Mouse (Mus musculus) midbrain, embryonic 14.5 days (tissue): ENCODE results near the gene Ezh1. TPM values are rescaled to one million over a fixed set of nuclear protein-coding genes. Genes with fewer than 3 reads are reported as not detected.

Source experiments
- ATAC-seq: fragments of 200-750 bp; cut with Nextera tagmentation; 2 replicates; pipeline ENCODE4 v1.8.0; 2017; ENCODE audit warnings: moderate number of reproducible peaks, moderate library complexity; ENCODE audit not compliant: low FRiP score, low TSS enrichment
- DNase-seq: peaks from one replicate; pipeline ENCODE4 v3.0.0-alpha.2; 2015
- H3K27ac ChIP-seq: fragments of 300-500 bp; sonication (generic); replicated peaks from 2 replicates; pipeline ENCODE4 v1.5.1; 2014; ENCODE audit warnings: mild to moderate bottlenecking, low read depth, low read length, moderate library complexity
- H3K27me3 ChIP-seq: fragments of 300-500 bp; sonication (generic); 2 replicates; pipeline ENCODE4 v1.6.1; 2014; ENCODE audit warnings: low read length, control low read depth, mixed read lengths; ENCODE audit not compliant: control insufficient read depth, insufficient read depth
- H3K36me3 ChIP-seq: fragments of 300-500 bp; sonication (generic); 2 replicates; pipeline ENCODE4 v1.6.1; 2014; ENCODE audit warnings: low read length, control low read depth; ENCODE audit not compliant: control insufficient read depth, insufficient read depth
- H3K4me1 ChIP-seq: fragments of 300-500 bp; sonication (generic); 2 replicates; pipeline ENCODE4 v1.6.1; 2014; ENCODE audit warnings: mild to moderate bottlenecking, antibody characterized with exemption, low read length, control low read depth; ENCODE audit not compliant: control insufficient read depth, insufficient read depth
- H3K4me2 ChIP-seq: fragments of 300-500 bp; sonication (generic); 2 replicates; pipeline ENCODE4 v1.6.1; 2014; ENCODE audit warnings: mild to moderate bottlenecking, low read length, moderate library complexity
- H3K4me3 ChIP-seq: fragments of 300-500 bp; sonication (generic); replicated peaks from 2 replicates; pipeline ENCODE4 v1.5.1; 2014; ENCODE audit warnings: low read depth, low read length
- H3K9ac ChIP-seq: fragments of 300-500 bp; sonication (generic); replicated peaks from 2 replicates; pipeline ENCODE4 v1.6.1; 2014; ENCODE audit warnings: mild to moderate bottlenecking, low read length, moderate library complexity
- H3K9me3 ChIP-seq: fragments of 300-500 bp; sonication (generic); 2 replicates; pipeline ENCODE4 v1.6.1; 2016; ENCODE audit warnings: low read length, control low read depth, mixed read lengths; ENCODE audit not compliant: control insufficient read depth
- WGBS: fragments of 180-500 bp; shearing (Covaris S2); extraction: QIAGEN DNeasy Blood & Tissue Kit; methylation state at CpG from one replicate; pipeline ENCODE4 v1.1.7; 2014; 5-methylcytosine and 5-hydroxymethylcytosine counted together
- polyA plus RNA-seq: library from polyadenylated mRNA; unstranded; fragments of >200 nt; fragmentation: Nextera tagmentation; extraction: Ambion mirVana; gene quantifications from 2 replicates; pipeline ENCODE4 v1.2.1, GENCODE M21; 2014

Ezh1 gene
- polyA plus RNA-seq, 1 experiment from 2014 or later: 25.1 TPM

- Histone ChIP-seq H3K9me3 (no peaks in the 10 kb centered on the region), H3K9ac (no peak overlapping the region), H3K4me1 (peaks cover 41% of the 10 kb centered on the region), H3K27me3 (peaks cover 41% of the 10 kb centered on the region), H3K4me3 (peak overlapping the region; percentile 36), H3K4me2 (peak overlapping the region; percentile 56), H3K27ac (no peak overlapping the region), H3K36me3 (no peaks in the 10 kb centered on the region)
- no peak for ATAC-seq
- 23% methylated on average over 22 of the region's 22 CpGs for WGBS
- peak; percentile 79 for DNase-seq
Measured at GRCm38 (mm10) chr11:101176933-101177773, 49.1 kb downstream of the Ezh1 start.

GRCm38 (mm10) chr11:101176117-101176691, 50.1 kb downstream of the Ezh1 start:
- peaks cover 47% of the 10 kb centered on the region for H3K4me1 ChIP-seq
- peak overlapping the region; percentile 55; the same call in 1 of the 2 replicates for H3K27ac ChIP-seq
- peak overlapping the region; percentile 49 for H3K9ac ChIP-seq
- WGBS: under 1% methylated on average over 25 of the region's 25 CpGs
- no peak for ATAC-seq
- H3K4me3 ChIP-seq: peak overlapping the region; percentile 36
- H3K27me3 ChIP-seq: peaks cover 41% of the 10 kb centered on the region
- no peaks in the 10 kb centered on the region for H3K36me3 ChIP-seq
- H3K9me3 ChIP-seq: no peaks in the 10 kb centered on the region
- H3K4me2 ChIP-seq: peak overlapping the region; percentile 56
- DNase-seq: peak; percentile 70

- Histone ChIP-seq H3K27ac (no peak overlapping the region), H3K4me1 (peaks cover 48% of the 10 kb centered on the region), H3K27me3 (peaks cover 41% of the 10 kb centered on the region), H3K36me3 (no peaks in the 10 kb centered on the region), H3K9me3 (no peaks in the 10 kb centered on the region), H3K4me3 (peak overlapping the region; percentile 36), H3K9ac (peak overlapping the region; percentile 49), H3K4me2 (peak overlapping the region; percentile 56)
- DNase-seq: peak; percentile 72
- 9% methylated on average over 11 of the region's 11 CpGs for WGBS
- ATAC-seq: no peak
Measured at GRCm38 (mm10) chr11:101175636-101176116, 50.6 kb downstream of the Ezh1 start.

GRCm38 (mm10) chr11:101174851-101175628, 51.2 kb downstream of the Ezh1 start, which contains the start of gene Ccr10:
TSS of gene Ccr10 (minus strand) at chr11:101175443.
- H3K4me3 ChIP-seq: peak within 1 kb of the TSS; percentile 36
- 23% methylated on average over 14 of the region's 14 CpGs for WGBS
- H3K4me1 ChIP-seq: peaks cover 54% of the 10 kb centered on the region
- ATAC-seq (no peak), DNase-seq (peak; percentile 78)
- H3K27me3 ChIP-seq: peaks cover 41% of the 10 kb centered on the region
- peak within 1 kb of the TSS; percentile 49 for H3K9ac ChIP-seq
- peak within 1 kb of the TSS; percentile 56 for H3K4me2 ChIP-seq
- peak within 1 kb of the TSS; percentile 63 for H3K27ac ChIP-seq
- no peaks in the 10 kb centered on the region for H3K9me3 ChIP-seq
- no peaks in the 10 kb centered on the region for H3K36me3 ChIP-seq

- Histone ChIP-seq H3K36me3 (no peaks in the 10 kb centered on the region), H3K4me3 (peak overlapping the region; percentile 25), H3K9me3 (no peaks in the 10 kb centered on the region), H3K27ac (peak overlapping the region; percentile 63), H3K4me2 (peak overlapping the region; percentile 56), H3K9ac (peak overlapping the region; percentile 21; the same call in 1 of the 2 replicates), H3K27me3 (peaks cover 45% of the 10 kb centered on the region), H3K4me1 (peaks cover 61% of the 10 kb centered on the region)
- ATAC-seq: no peak
- DNase-seq: no peak
- WGBS: 35% methylated on average over 9 of the region's 9 CpGs
Measured at GRCm38 (mm10) chr11:101174389-101174745, 51.9 kb downstream of the Ezh1 start.

- peaks cover 50% of the 10 kb centered on the region for H3K27me3 ChIP-seq
- WGBS: under 1% methylated on average over 61 of the region's 61 CpGs
- H3K27ac ChIP-seq: peak overlapping the region; percentile 63
Measured at GRCm38 (mm10) chr11:101173631-101174388, 52.5 kb downstream of the Ezh1 start.

GRCm38 (mm10) chr11:101173112-101173511, 53.2 kb downstream of the Ezh1 start:
- ATAC-seq (no peak), DNase-seq (no peak)
- no peak overlapping the region for H3K9ac ChIP-seq
- no peak overlapping the region; the same call in 1 of the 2 replicates for H3K4me3 ChIP-seq
- H3K9me3 ChIP-seq: no peaks in the 10 kb centered on the region
- WGBS: 7% methylated on average over 11 of the region's 11 CpGs
- H3K27me3 ChIP-seq: peaks cover 51% of the 10 kb centered on the region
- H3K4me1 ChIP-seq: peaks cover 61% of the 10 kb centered on the region
- peak overlapping the region; percentile 56 for H3K4me2 ChIP-seq
- H3K36me3 ChIP-seq: no peaks in the 10 kb centered on the region
- no peak overlapping the region for H3K27ac ChIP-seq

More at GRCm38 (mm10) chr11:101173631-101174388, 52.5 kb downstream of the Ezh1 start:
- Histone ChIP-seq H3K9ac (peak overlapping the region; percentile 21; the same call in 1 of the 2 replicates), H3K4me3 (peak overlapping the region; percentile 25), H3K9me3 (no peaks in the 10 kb centered on the region), H3K4me2 (peak overlapping the region; percentile 56), H3K36me3 (no peaks in the 10 kb centered on the region), H3K4me1 (peaks cover 64% of the 10 kb centered on the region)
- DNase-seq (peak; percentile 91), ATAC-seq (peak; percentile 53; the same call in 1 of the 2 replicates)

- Histone ChIP-seq H3K27me3 (peaks cover 51% of the 10 kb centered on the region), H3K36me3 (peaks cover 5% of the 10 kb centered on the region; the same call in 1 of the 2 replicates), H3K4me3 (peak overlapping the region; percentile 42), H3K4me2 (peak overlapping the region; percentile 74), H3K4me1 (peaks cover 58% of the 10 kb centered on the region), H3K9ac (peak overlapping the region; percentile 32), H3K27ac (peak overlapping the region; percentile 64), H3K9me3 (no peaks in the 10 kb centered on the region)
- DNase-seq (no peak), ATAC-seq (no peak)
- WGBS: 11% methylated on average over 5 of the region's 5 CpGs
Measured at GRCm38 (mm10) chr11:101172434-101172815, 53.8 kb downstream of the Ezh1 start.
